Mouse (Mus musculus) right cerebral cortex, postnatal 4 days (tissue): Measurements from ENCODE around the gene Mtus2.

Experiments
- DNase-seq: peaks from one replicate; pipeline ENCODE4 v3.0.0-alpha.2; 2022

Gene Mtus2

DNA sequence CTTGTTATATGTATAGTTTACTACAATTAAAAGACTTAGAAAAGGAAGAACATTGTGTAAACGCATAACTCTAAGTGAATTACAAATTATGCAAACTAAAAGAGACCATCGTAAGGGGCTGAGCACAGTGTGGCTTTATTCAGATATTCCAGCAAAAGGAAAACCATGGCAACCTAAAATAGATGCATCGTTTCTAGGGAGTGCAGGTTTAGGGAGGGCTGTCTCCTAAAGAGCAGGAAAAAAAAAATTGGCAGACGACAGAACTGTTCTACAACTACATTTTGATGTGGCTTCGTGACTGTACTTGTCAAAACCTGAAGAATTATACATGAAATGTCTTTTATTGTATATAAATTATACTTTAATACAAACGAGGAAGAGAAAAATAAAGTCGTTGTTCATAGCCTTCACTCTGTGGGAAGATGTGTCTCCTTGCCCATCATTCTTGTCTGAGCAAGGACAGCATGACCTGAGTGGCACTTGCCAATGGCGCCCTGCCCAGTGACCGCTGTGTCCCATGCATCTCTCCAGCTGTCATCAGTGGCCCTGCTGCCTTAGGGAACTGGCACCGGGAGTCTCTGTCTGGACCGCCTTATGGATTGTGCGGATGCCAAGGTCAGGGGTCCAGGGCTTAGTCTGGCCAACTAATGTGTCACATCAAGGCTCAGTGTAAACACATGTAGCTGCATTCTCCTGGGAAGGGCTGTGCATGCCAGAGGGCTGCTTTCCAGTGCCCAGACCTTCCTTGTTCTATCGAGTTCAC lies 95.9 kb downstream of the Mtus2 start:
- peak; percentile 46 for DNase-seq

- DNase-seq, result no peak
Observed at GRCm38 (mm10) chr5:148053609-148053990, 96.5 kb downstream of the Mtus2 start.

DNA sequence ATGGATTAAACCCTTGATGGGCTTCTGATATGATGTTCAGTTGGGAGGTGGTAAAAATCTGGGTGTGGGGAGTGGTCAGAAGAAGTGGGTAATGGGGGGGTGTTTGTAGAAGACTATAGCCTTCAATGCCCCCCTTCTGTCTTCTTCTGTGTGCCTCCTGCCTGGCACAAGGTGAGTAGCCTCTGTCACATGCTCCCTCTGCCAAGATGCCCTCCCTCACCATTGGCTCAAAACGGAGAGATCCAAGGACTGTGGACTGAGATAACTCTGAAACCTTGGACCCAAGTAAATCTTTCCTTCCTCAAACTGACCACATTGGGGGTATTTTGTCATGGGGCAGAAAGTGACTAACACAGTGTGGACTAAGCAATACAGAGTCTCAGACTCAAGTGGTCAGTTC lies 99.7 kb downstream of the Mtus2 start:
- no peak for DNase-seq

- no peak for DNase-seq
Observed at GRCm38 (mm10) chr5:148057433-148057832, 100.3 kb downstream of the Mtus2 start.

DNA sequence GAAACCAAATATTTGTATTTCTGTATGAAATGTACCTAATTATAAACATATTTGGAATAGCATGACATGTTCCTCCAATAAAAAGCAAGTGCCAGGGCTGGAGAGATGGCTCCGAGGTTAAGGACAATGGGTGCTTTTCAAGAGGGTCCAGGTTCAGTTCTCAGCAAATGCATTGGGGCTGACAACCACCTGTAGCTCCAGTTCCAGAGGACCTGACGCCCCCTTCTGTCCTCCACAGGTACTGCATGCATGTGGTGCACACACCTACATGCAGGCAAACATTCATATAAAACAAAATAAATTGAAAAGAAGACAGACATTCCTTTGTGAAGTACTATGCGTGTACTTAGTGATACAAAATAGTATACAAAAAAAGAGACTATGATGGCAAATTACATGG lies 102.2 kb downstream of the Mtus2 start:
- no peak for DNase-seq

DNA sequence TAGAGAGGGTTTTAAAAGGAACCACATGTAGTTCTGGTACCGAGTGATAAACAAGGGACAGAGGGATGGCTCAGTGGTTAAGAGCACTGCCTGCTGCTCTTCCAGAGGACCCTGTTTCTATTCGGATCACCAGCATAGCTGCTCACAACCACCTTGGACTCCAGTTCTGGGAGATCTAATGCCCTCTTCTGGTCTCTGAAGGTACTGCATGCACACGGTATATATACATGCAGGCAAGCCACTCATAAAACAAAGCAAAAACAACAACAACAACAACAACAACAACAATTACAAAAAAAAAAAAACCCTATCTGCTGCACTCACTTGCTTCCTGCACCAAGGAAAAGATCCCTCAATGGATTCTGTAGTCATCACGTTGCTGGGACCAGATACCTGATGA lies 104.7 kb downstream of the Mtus2 start:
- DNase-seq, result no peak

GRCm38 (mm10) chr5:148063745-148064144 lies 106.6 kb downstream of the Mtus2 start:
- DNase-seq, result no peak

DNA sequence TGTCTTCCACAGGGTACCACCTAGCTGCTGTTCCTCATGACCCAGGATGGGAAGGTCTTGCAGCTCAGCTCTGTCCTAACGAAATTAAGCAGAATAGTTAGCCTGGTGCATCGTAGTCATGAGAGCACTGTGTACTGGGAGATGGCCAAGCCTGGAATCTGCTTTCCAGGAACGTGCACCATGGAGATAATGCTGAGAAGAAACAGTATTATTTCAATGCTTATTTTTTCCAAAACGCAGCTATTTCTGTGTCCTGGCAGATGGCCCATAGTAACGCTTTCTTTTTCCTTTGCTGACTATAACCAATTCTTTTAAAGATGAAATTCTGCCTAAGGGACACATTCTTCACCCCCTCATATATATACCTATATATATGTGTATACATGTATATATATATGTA lies 108.1 kb downstream of the Mtus2 start:
- peak; percentile 29 for DNase-seq

DNA sequence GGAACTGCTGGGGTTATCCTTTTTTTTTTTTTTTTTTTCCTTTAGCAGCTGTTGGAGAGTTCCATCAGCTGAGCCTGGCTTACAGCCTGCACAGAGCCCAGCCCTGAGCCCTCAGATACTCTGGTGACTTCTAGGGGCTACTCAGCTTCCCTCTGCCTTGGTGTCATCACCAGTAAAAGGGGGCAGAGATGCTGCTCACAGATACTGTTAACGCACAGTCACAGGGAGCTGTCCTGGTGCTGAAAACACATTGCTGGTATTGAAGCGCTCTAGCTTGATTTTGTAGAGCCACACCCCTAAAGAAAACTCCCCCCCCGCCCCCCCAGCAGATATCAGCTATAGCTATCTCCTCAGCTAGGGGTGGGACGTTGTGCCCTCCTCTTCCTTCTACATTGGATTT lies 112.8 kb downstream of the Mtus2 start:
- DNase-seq, result no peak

- no peak for DNase-seq
Observed at GRCm38 (mm10) chr5:148071800-148072199, 114.7 kb downstream of the Mtus2 start.

- DNase-seq, result no peak
Observed at GRCm38 (mm10) chr5:148073461-148073860, 116.3 kb downstream of the Mtus2 start.

DNA sequence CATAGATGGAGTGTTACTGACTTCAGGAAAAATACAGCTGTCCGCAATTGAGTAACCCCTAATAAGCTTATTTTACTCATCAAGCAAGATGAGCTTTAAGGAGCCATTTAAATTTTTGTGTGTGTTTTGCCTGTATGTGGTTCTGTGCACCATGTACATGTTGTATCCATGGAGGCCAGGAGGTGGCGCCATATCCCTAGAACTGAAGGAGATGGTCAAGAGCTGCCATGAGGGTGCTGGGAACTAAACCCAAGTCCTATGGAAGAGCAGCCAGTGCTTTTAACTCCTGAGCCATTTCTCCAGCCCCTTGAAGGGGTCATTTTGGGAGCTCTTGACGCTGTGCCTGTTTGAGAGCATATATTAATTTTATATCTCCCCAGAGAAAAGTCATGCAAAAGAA lies 122.6 kb downstream of the Mtus2 start:
- DNase-seq, result no peak

GRCm38 (mm10) chr5:148083541-148083940 lies 126.4 kb downstream of the Mtus2 start:
- no peak for DNase-seq

GRCm38 (mm10) chr5:148084766-148085165 lies 127.6 kb downstream of the Mtus2 start:
- DNase-seq, result no peak

DNA sequence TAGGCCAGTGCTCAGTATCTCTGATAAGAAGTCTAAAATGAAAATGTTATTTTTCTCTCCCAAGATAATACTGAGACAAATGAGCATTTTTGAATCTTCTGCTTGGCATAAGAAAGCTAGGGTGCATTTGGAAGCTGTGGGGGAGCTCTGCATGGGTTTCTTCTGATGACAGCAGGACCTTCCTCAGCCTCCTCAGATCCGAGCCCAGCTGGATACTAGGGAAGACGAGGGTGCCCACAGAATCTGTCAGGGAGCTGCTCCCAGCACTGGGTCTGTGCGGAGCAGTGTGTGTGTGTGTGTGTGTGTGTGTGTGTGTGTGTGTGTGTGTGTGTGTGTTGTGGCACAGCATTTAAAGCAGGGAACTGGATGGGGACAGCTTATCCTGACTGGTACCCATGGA lies 130.7 kb downstream of the Mtus2 start:
- no peak for DNase-seq

DNA sequence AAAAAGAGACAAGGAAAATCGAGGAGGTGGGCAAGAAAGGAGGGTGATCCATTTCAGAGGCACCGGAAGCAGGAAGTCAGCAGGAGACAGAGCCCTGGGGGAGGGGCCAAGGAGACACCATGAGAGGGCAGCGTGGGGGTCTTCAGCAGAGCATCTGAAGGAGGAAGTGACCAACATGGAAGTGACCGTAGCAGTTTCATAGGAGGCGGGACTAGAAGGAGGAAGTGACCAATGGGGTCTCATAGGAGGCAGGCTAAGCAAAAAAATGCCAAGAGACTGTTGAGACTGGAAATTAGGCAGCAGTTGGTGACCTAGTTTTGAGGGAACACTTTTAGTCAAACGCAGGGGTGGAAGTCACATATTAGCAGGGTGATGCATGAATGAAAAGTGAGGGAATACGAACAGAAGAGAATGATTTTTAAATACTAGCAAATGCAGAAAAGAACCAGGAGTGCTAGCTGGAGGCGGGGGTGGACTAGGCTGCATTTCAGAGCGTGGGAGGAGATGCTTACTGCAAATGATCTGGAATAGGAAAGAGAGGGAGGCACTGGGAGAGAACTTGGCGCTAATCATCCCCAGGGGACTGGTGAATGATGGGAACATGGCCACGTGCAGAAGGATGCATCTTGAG lies 133.2 kb downstream of the Mtus2 start:
- no peak for DNase-seq

DNA sequence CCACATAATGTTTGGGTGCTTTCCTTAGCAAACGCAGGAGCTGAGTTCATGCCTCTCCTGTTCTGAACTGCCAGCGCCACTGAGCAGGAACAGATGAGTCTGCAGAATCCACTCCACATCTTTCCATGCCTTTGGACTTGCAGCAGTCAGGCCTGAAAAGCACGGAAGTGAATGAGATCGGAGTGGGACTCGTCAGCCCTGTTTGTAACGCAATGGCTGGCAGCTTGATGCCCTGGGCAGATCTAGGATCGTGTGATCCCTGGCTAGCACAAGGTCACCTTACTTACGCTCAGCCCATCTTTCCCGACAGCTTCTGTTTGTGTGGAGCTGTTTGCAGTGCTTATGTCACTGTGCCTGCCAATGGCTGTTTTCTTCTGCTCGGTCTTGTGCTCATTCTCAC lies 137.5 kb downstream of the Mtus2 start:
- no peak for DNase-seq

DNA sequence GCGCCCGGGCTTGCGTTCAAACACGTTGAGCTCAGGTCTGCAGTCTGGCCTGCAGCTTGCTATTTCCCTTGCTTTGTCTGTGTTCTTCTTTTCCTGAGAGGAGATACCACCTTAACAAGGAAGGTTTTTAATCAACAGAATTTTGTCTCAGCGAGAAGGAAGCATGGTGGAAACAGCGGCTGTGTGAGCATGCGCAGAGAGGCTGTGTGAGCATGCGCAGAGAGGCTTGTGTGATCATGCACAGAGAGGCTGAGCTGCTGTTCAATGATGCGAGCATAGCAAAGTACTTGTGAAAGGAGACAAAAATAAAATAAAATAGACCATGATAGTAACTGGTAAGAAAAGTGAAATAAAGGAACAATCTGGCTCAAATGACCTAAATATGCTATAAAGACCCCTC lies 142.2 kb downstream of the Mtus2 start:
- DNase-seq, result no peak

DNA sequence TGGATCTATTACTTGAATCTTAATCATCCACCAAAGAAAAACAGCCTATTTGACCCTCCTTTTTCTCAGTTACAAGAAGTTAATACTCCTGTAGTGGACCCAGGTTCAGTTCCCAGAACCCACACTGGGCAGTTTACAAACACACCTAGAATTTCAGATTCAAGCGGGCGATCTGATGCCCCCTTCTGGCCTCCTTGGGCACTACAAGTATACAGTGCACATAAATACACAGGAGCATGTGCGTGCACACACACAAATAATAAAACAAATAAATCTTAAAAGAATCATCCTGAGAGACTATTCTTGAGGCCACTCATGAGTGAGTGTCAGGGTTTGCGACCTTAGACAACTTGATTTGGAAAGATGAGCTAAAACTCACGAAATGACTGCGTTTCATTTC lies 150.2 kb downstream of the Mtus2 start:
- DNase-seq, result no peak

- DNase-seq, result no peak
Observed at GRCm38 (mm10) chr5:148107890-148108289, 150.8 kb downstream of the Mtus2 start.

- DNase-seq, result no peak
Observed at GRCm38 (mm10) chr5:148108314-148108713, 151.2 kb downstream of the Mtus2 start.

- DNase-seq, result no peak
Observed at GRCm38 (mm10) chr5:148115207-148115817, 158.2 kb downstream of the Mtus2 start.

- DNase-seq, result no peak
Observed at GRCm38 (mm10) chr5:148124354-148124753, 167.2 kb downstream of the Mtus2 start.

- DNase-seq, result no peak
Observed at GRCm38 (mm10) chr5:148130691-148131457, 173.8 kb downstream of the Mtus2 start.
